Mouse (Mus musculus) cerebellum, adult 2 months (tissue): ENCODE measurements at regions not wholly inside any gene's neighbourhood (a gene's known extent, or its start where the extent isn't known, plus 50 kb on each side); places are given as distances from the start of the nearest gene placed in this dataset.

Experiments
- CTCF ChIP-seq: fragments of 200-500 bp; IDR thresholded peaks from 2 replicates; pipeline ENCODE4 v1.5.1; 2011; ENCODE audit warnings: low read depth, mild to moderate bottlenecking, control low read depth, low read length, moderate library complexity, borderline replicate concordance; ENCODE audit not compliant: insufficient read depth
- POLR2A ChIP-seq: fragments of 200-500 bp; IDR thresholded peaks from 2 replicates; pipeline ENCODE4 v1.6.1; 2011; ENCODE audit warnings: low read length, control low read depth, borderline replicate concordance; ENCODE audit not compliant: insufficient read depth

- TF ChIP-seq CTCF (no peak), POLR2A (no peak)
Measured at GRCm38 (mm10) chr9:84283296-84283695, 358.4 kb downstream of the Bckdhb start.
